Mouse (Mus musculus): Measurements from ENCODE around the gene Kcnt2.
A peak's percentile ranks its signal among the peaks of the same experiment; 100 is the strongest.

The Kcnt2 gene

DNA sequence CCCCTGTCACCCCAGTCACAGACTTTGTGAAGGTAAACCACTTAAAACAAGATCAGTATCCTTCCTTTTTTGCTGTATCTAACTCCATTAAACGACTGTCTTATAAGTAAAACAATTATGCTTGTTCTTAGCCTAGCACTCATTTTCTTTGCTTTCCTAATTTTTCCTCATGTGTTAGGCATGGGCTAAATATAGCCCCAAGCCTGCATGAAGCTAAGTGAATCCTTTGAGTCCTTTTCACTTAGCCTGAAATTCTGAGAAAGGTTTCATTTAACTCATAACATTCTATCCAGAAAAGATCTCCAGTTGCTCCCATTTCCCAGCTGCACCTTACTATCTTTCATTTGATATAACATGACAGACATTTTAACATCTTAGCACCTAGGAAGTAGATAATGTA is 127.6 kb downstream of the Kcnt2 start:
- DNase-seq (ENCODE audit: extremely low spot score) = no peak

DNA sequence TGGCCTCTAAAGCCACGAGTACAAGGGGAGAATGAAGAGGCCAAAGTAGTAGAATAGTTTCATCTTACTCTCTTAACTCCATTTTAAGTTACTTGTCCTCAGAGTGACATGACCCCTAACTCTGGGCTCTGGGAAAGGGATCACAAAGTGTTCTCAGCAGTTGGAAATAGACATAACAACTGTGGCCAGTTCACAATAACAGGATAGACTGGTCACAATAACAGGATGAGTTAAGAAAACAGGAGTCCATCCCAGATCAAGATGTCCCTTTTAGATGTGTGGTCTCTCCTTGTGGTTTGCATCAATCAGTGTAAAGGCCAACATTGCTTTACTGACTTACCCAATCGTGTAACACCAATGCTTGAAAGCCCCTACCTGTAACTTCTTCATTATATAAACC is 132.8 kb downstream of the Kcnt2 start:
- DNase-seq (ENCODE audit: extremely low spot score) = no peak

DNA sequence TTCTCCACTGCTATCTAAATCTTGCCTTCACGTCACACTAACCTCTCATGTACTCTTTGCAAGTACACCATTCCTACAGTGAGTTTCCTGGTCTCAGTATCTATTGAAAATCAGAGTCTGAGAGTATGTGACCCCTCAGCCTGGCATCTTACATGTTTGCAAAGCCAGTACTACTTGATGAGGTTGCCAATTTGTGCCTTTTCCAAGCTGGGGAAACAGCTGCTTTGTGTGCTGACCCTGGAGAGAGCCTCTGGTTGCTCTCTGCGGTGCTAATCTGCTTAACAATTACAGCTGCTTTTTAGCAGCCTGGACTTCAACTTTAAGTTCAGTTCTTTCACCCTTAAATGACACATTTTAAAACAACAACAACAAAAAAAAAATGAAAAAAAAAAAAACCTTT is 133.6 kb downstream of the Kcnt2 start:
- no peak for DNase-seq (ENCODE audit: extremely low spot score)

DNA sequence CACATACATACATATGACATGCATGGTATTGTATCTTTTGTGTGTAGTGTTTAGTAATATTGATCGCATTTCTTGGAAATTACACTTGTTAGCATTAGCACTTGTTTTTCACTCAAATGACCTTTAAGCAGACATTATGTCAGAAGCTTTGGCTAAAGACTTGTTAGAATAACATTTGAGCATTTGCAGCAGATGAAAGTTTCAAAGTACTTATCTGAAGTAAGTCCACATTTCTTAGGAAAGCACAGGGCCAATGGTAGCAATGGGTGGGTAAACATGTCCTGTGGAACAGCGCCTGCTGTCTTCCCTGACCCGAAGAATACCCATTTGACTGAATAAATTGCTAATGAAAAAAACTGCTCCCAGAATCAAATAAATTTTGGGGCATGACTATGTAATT is 135.1 kb downstream of the Kcnt2 start:
- DNase-seq (ENCODE audit: extremely low spot score) = no peak

DNA sequence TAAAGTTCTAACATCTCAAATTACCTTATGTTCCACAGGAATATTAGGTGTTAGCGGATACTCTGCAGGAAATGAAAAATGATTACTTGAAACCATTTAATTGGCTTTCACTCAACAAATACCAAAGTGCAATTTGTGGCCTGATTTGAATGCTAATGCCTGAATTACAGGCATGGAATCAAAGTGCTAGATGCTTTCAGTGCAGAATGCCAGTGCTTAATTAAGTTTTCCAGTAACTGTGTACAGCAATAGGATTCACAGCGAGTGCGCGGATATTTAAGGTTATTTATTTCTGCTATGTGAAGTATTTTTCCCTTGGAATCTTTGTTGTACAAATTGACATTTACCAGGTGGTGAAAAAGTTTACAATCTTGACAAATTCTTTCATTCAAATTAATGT is 144.3 kb downstream of the Kcnt2 start:
- no peak for DNase-seq (ENCODE audit: extremely low spot score)

DNA sequence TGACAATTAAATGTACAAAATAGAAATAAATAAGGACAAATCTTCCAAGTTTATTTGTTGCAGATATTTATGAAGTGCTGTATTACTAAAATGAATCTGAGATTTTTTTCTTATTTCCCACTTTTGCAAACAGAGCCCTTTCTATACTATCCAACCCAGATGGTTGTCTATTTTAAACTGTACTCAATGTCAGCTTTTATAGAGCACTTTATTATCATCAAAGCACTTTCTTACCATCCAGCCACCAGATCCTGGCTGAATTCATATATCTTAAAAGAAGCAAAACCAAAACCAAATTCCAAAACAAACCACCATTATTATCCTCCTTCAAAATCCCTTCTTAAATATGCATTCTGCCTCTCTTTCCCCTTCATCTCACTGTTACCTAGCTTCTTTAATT is 151.8 kb downstream of the Kcnt2 start:
- no peak for DNase-seq (ENCODE audit: extremely low spot score)

DNA sequence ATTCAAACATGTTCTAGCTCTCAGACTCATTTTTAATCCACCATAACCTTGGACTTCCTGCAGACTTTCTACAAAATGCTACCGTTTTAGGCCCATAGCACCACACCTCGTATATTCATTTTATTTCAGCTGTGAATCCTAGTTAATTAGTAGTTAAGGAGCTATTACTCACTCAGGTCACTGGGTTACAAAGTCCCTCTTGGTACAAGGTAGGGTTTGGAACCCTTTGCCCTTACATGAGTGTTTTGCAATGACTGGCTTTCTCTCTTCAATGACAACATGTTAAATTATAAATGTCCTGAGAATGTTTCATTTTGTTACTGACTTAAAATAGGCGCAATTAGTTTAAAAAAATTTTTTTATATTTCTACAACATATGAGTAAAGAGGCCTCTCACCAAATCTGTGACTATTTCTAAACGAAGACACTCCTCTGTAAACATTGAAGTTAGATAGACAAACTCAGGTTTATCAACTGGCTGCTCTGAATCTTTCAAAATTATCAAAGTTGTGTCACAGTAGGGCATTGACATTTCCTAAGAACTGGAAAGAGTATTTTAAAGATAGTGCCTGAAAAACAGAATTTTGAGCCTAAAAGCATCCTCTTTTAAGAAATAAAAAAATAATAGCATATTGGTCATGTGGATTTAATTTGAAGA is 160.8 kb downstream of the Kcnt2 start:
- no peak for DNase-seq (ENCODE audit: extremely low spot score)

DNA sequence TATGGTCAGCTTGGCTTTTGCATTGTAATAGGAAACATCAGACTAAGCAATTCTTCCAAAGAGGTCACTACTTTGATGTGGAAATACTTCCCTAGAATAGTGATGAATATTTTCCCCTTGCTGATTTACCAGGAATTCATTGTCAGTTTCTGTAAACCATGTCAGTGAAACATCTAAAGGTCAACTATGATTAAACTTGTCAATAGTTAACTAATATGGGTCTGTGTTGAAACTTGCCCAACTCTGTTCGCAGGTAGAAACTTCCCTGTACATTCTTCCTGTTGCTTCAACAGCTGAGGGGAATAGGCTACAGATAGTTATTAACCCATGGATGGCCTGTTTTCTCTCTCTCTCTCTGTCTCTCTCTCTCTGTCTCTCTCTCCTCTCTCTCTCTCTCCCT is 169.8 kb downstream of the Kcnt2 start:
- no peak for DNase-seq (ENCODE audit: extremely low spot score)

DNA sequence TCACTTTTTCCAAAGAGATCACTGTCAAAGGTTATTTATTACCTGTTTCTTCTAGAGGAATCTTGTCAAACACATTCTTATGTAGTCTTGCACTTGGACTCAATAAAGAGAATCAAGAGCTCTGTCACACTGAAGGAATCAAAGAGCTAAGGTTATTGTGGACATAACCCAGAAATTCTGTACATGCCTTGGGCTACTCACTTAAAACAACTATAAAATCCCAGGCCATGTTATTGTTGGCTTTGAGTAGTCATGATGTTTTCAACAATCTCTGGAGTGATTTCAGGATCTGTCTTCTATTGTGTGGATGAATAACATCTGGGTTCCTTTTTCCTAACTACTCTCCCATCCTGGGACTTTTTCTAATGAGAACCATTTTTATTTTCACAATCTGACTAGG is 177.0 kb downstream of the Kcnt2 start:
- DNase-seq (ENCODE audit: extremely low spot score) = no peak

DNA sequence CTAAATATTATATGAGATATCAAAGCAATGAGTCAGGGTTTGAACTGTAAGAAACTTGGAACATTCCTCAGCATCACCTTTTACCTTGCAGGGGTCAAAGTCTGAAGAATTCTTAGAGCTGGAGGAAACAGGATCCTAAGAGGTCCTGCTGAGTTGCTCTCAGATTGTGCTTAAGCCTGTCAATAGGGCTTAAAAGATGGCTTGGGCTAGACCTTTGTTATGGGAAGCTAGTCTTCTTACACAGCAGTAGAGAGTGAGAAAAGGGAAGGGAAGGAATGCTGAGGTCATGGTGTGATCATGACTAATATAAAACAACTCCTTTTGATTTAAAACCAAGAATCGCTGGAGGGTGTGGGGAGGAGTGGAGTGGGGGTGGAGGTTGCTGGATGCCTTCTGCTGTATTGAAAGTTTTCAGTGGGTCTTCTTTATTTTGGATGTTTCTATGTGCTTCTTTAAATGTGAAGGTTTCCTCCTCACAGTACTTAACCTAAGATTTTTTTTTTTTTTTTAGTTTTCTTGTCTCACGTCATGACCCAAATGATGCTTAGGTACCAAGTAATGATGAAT is 183.4 kb downstream of the Kcnt2 start:
- DNase-seq (ENCODE audit: extremely low spot score) = peak; percentile 11

DNA sequence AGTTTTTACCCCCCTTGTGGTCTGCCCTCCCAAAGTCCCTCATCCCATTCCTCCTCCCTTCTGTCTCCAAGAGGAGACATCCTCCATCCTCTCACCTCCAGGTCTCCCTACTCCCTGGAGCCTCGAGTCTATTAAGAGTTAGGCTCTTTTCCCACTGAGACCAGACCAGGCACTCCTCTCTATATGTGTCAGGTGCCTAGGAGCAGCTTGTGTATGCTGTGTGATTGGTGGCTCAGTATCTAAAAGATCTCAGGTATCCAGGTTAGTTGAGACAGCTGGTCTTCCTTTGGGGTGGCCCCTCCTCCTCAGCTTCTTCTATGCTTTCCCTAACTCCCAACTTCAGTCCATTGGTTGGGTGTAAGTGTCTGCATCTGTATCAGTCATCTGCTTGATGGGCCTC is 186.1 kb downstream of the Kcnt2 start:
- DNase-seq (ENCODE audit: extremely low spot score) = no peak

DNA sequence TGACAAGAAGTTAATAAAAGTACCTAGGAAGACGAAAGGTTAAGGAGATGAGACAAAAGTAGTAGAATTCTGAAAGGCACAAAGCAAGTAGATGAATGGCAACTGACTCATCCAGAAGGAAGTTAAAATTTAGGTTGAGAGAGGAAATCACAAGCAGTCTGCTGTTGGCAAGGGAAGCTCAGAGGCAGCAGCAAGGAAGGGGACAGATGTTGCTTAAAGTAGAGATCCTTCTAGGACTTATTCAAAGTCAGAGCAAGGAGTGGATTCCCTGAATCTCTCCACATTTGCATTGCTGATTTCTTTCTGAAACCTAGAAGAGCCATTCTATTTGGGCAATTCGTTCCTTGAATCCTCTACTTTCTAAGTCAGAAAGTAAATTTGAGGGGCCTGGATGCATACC is 188.8 kb downstream of the Kcnt2 start:
- no peak for DNase-seq (ENCODE audit: extremely low spot score)

DNA sequence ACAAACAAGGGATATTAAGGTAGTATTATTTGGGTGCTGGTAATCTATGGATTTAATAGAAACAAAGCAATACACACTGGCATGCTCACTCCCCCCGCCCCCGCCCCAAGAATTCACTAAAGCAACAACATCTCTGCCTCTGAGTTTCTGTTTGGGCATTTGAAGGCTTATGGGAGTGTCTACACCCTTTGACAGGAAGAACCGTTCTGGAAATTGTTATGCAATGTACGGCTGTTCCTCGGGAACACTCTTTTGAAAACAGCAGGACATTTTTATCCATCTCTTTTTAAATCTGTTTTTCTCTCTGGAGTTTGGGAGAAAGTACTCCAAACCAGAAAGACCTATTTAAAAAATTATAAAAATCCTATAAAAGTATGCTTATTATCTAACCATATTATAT is 192.2 kb downstream of the Kcnt2 start:
- no peak for DNase-seq (ENCODE audit: extremely low spot score)

DNA sequence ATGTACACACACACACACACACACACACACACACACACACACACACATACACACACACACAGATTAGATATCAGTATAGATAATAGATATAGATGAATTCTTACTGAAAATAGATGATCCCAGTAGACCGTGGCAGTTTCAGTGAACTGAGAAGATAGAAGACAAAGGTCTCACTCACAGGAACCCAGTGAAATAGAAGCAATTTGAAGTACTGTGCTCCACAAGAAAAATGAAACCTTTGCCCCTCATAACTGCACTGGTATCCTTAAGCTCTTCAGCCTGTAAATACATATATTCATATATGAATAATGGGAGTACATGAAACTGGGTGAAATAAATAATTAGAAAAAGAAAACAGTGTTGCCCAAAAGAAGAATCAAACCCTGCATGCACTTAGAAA is 197.9 kb downstream of the Kcnt2 start:
- DNase-seq (ENCODE audit: extremely low spot score) = no peak

DNA sequence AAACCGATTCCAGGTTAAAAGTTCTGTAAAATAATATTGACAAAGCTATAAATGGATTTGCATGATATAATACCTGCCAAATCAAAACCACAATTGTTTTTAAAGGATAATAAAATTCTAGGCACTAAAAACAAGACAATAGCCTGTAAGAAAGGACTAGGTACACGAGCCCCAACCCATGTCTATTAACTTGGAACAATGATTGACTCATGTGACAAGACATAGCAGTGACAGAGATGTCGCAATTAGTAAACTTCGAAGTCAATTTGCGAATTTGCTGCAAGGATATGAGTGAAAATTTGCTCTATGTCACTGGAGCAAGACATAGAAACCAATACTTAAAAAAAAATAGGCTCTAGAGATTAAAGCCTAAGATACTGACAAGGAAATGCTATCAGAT is 198.4 kb downstream of the Kcnt2 start:
- DNase-seq (ENCODE audit: extremely low spot score) = no peak

DNA sequence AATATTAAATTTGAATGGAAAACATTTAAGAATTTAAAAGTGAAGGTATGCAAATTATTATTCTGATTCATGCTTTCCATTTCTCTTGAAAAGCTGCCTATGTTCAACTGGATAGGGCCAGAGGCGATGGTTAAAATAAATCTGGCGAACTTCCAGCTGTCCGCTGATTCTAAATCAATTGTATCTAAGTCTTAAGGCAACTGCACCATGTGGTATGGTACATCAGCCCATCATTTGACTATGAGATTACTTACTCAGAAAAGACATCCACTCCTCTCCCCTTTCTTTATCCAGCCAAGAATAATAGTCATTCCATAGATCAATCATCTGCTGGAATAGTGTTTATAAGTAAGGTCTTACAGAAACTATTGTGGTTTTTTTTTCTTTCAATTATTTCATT is 205.5 kb downstream of the Kcnt2 start:
- no peak for DNase-seq (ENCODE audit: extremely low spot score)

DNA sequence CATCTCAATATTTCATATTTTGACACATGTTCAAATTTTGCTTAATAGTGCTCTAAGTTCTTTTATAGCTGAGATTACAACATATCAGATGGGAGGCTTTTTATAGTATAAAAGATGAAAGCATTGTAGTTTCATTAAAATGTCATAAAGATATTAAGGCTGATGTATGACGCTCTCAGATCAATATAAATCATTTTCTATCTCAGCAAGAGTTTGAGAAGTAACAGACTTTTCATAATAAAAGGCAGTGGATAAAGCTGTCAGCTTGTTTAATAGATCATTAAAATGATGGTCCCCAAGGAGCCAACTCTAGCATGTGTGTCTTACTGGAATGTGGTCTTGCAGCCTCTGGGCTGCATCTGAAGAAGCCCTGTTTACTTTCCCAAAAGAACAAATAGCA is 206.0 kb downstream of the Kcnt2 start:
- DNase-seq (ENCODE audit: extremely low spot score) = no peak

DNA sequence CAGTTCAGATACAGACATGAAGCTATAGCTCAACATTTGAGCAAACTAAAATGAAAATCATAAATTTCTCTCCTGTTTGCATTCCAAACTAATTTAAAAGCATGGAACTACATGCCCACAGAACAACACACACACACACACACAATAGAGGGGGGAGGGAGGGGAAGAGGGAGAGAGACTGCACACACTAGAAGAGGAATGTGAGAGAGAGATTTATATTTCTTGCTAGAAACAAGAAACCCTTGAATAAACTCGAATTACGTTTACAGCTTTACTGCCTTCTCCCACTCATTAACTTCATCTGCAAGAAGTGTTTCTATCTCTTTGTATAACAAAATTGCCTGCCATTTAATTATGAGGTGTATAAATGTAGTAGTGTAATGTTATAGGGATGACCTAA is 209.9 kb downstream of the Kcnt2 start:
- DNase-seq (ENCODE audit: extremely low spot score) = no peak

DNA sequence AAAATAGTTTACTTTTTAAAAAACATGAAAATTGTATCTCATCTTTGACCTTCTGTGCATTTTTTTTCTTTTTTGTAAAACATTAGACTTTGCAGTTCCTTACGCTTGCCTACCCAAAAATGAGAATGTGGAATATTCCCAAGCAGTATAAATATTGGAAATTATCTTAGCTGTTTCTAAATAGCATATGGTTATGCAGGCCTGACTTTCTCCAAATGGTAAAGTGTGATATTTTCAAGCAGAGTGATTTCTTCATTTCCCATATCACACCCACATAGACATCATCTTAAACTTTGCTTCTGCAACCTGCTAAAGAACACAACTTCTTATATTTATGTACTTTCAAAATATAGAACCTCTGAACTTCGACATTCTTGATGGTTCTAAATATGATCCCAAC is 210.9 kb downstream of the Kcnt2 start:
- no peak for DNase-seq (ENCODE audit: extremely low spot score)

DNA sequence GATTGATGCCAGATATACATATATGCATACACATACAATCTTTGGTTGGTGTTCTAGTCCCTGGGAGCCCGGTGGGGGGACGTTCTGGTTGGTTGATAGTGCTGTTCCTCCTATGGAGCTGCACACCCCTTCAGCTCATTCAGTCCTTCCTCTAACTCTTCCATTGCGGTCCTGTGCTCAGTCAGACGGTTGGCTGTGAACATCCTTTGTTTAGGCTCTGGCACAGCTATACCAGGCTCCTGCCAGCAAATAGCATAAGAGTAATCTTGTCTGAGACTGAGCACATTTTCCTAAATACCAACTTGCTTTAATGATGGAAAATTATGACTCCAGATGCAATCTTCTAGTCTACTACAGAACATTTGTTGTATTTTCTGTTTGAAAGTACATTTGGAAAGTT is 222.4 kb downstream of the Kcnt2 start:
- no peak for DNase-seq (ENCODE audit: extremely low spot score)

DNA sequence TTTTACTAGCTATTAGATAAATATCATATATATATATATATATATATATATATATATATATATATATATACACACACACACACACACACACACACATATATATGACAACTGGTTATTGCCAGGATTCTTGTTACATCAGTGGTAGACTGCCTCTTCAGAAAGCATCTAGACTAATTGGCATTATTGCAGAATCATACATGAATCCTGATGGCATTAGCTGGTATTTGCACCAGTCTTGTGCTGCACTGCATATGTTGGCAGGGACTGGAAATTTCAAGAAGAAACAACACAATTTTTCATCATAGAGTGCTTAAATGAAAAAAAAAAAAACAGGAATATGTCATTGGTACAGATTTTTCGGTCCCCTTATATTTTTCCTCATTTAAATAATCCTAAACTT is 223.6 kb downstream of the Kcnt2 start:
- DNase-seq (ENCODE audit: extremely low spot score) = no peak

DNA sequence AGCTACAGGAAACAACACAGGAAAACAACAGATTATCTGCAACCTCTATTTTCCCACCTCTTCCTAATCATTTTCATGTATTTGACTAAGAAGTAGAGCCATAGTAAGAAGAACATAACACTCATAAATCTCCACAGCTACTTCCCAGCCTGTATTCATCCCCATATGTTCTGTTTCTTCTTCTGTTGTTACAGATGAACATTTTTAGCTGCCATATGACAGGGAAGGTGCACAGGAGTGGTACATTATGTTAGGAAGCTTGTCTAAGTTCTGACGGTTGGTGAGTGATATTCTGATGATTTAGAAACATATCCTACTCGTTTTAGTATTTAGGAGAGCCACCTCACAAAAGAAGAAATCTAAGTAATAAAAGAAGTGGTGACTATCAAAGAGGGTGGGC is 231.0 kb downstream of the Kcnt2 start:
- DNase-seq (ENCODE audit: extremely low spot score) = no peak

DNA sequence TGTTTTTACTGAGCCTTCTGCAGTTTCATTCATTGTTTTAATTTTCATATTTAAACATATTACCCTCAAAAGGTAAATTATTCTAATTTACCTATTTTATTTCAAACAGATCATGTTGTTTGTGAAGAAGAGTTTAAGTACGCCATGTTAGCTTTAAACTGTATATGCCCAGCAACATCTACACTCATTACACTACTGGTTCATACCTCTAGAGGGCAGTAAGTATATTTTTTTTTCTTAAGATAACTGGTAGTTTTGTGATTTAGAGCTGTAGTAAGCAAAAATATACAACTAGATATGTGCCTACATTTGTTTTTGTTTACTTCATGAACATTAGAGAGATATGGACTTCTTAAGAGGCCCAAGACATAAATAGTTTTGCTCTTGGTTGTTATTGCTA is 238.1 kb downstream of the Kcnt2 start:
- DNase-seq (ENCODE audit: extremely low spot score) = no peak

DNA sequence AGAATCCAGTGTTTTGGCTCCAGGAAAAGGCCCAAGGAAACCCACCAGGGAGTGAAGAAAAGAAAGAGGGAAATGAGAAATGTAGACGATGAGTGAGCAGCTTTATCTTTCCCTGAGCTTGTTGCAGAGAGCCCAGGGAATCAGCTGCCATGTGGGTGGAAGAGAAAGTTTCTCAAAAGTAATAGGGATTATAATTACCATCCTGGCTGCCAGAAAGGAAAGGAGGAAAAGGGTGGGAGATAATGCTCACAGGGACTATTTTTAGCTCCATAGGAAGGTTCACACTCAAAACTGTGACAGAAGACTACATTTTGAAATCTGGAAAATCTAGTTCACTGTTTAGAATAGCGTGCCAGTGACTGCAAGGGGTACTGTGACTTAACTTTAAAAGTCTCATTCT is 243.9 kb downstream of the Kcnt2 start:
- no peak for DNase-seq (ENCODE audit: extremely low spot score)

Data from embryo, embryonic 9.5 days (tissue).